Mouse (Mus musculus) embryonic fibroblast, embryonic 13.5 days (primary cell): ENCODE measurements around the gene Atp13a1. TPM values are rescaled to one million over a fixed set of nuclear protein-coding genes. Genes with fewer than 3 reads are reported as not detected.

Experiments used
- H3K27ac ChIP-seq: 2 replicates; pipeline ENCODE4 v1.5.1; 2012; ENCODE audit warnings: low read length, control low read depth, inconsistent platforms; ENCODE audit not compliant: insufficient read depth
- H3K4me1 ChIP-seq: 2 replicates; pipeline ENCODE4 v1.6.1; 2011; ENCODE audit warnings: low read length; ENCODE audit not compliant: control insufficient read depth, insufficient read depth
- H3K4me3 ChIP-seq: 2 replicates; pipeline ENCODE4 v1.5.1; 2011; ENCODE audit warnings: mild to moderate bottlenecking, control low read depth, low read length; ENCODE audit not compliant: insufficient read depth
- CTCF ChIP-seq: IDR thresholded peaks from 2 replicates; pipeline ENCODE4 v1.5.1; 2011; ENCODE audit warnings: mild to moderate bottlenecking, control low read depth, low read length, moderate library complexity, borderline replicate concordance; ENCODE audit not compliant: insufficient read depth
- POLR2A ChIP-seq: IDR thresholded peaks from 2 replicates; pipeline ENCODE4 v1.6.1; 2011; ENCODE audit warnings: low read depth, mild to moderate bottlenecking, control low read depth, low read length, moderate library complexity
- polyA plus RNA-seq: library from polyadenylated mRNA; stranded (reverse); fragments of >200 nt; gene quantifications from 2 replicates; pipeline ENCODE4 v1.2.4, GENCODE M21; 2011; ENCODE audit warnings: low read depth; ENCODE audit not compliant: missing spikeins, insufficient read length

The Atp13a1 gene
- polyA plus RNA-seq, 1 experiment, result 28.0 TPM

DNA sequence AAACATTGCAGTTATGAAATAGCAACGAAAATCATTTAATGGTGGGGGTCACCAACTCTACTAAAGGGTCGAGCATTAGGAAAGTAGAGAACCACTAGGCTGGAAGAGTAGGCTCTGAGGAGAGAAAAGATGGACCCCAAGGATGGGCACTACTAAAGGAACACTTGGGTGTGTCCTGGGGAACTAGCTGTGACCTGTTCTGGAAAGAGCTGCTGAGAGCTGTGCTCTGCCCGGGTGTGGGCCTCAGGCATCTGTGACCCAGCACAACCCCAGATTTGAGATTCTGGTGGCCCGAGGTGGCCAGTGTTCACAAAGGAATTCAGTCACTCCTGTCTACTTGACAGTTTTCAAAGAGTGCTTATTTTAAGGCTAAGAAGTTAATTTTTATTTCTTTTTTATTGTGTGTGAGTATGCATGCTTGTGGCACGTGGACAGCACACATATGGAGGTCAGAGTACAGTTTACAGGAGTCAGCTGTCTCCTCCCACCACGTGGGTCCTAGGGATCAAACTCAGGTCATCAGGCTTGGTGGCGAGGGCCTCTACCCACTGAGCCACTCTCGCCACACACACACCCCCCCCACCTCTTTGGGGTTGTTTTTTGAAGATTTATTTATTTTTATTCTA, 46.2 kb downstream of the Atp13a1 start:
- H3K27ac ChIP-seq, result no peak overlapping the region
- H3K4me1 ChIP-seq, result no peaks in the 10 kb centered on the region
- TF ChIP-seq POLR2A (no peak), CTCF (no peak)
- H3K4me3 ChIP-seq, result no peak overlapping the region

GRCm38 (mm10) chr8:69847167-69848065, 56.5 kb downstream of the Atp13a1 start:
- Histone ChIP-seq H3K4me1 (peaks cover 11% of the 10 kb centered on the region), H3K4me3 (no peak overlapping the region), H3K27ac (peak overlapping the region; percentile 54)
- TF ChIP-seq POLR2A, result no peak
- TF ChIP-seq CTCF, result no peak

- H3K4me3 ChIP-seq, result no peak overlapping the region
- TF ChIP-seq CTCF (no peak), POLR2A (peak; percentile 51)
- H3K27ac ChIP-seq, result peak overlapping the region; percentile 93
- H3K4me1 ChIP-seq, result peaks cover 11% of the 10 kb centered on the region
These were observed 58.0 kb downstream of the Atp13a1 start for GRCm38 (mm10) chr8:69848951-69849350.

GRCm38 (mm10) chr8:69849899-69850298, 58.9 kb downstream of the Atp13a1 start:
- no peak for TF ChIP-seq POLR2A
- no peak for TF ChIP-seq CTCF
- H3K4me3 ChIP-seq, result no peak overlapping the region

DNA sequence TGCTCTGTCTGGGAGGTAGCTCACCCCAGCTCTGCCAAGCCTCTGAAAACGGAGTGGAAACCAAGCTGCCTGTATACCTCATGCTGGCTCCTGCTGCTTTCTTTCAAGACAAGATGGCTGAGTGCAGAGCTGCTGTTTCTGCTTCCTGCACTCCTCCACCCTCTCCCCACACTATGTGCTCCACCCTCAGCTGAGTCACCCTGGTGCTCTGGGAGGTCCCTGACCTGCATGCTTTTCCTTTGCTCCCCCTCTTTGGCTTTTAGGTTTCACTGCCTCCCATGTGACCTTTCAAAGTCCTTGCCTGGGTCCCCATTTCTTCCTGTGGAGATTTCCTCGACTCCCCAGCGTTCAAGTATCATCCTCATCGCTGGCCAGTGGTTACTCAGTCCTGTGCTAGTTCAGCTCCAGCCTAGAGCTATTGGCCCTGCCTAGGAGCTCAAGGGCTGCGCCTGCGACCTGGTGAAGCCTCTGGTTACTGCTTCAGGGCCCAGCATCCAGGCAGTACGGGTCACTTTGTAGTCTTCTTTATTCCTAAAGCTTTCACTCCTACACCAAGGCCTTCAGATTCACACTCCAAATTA, 60.1 kb downstream of the Atp13a1 start:
- Histone ChIP-seq H3K4me3 (no peak overlapping the region), H3K27ac (peak overlapping the region; percentile 1; the same call in 1 of the 2 replicates), H3K4me1 (peaks cover 11% of the 10 kb centered on the region)
- TF ChIP-seq POLR2A (no peak), CTCF (no peak)

More at GRCm38 (mm10) chr8:69849899-69850298, 58.9 kb downstream of the Atp13a1 start:
- peak overlapping the region; percentile 93 for H3K27ac ChIP-seq
- H3K4me1 ChIP-seq, result peaks cover 11% of the 10 kb centered on the region

DNA sequence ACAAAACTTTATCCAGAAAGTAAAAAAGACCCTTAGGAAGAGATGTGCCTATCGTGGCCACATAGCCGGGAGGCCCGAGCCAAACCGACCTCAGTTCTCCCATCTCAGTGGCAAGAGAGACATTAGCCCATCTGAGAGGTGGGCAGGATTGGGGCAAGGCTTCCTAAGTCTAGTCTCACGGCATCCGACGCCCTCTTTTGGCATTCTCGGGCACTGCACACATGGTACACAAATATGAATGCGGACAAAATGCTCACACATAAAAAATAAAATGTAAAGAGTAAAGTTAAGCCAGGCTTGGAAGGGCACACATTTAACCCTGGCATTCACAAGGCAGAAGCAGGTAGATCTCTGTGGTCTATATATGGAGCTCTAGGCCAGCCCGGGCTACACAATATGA, 62.9 kb downstream of the Atp13a1 start:
- H3K27ac ChIP-seq, result no peak overlapping the region
- TF ChIP-seq POLR2A (no peak), CTCF (no peak)
- H3K4me1 ChIP-seq, result peaks cover 3% of the 10 kb centered on the region; the same call in 1 of the 2 replicates

More for the DNA sequence above, 62.9 kb downstream of the Atp13a1 start:
- H3K4me3 ChIP-seq, result no peak overlapping the region

Other genes starting within 250 kb of the Atp13a1 start
- 8.8 and 13.2 TPM in 2 replicates for gene Zfp868, start 165.6 kb upstream of the Atp13a1 start, polyA plus RNA-seq
- gene Zfp964, start 136.7 kb upstream of the Atp13a1 start, polyA plus RNA-seq, result 2.5 and 2.7 TPM in 2 replicates
- gene Zfp869, start 80.4 kb upstream of the Atp13a1 start, polyA plus RNA-seq, result 18.1 and 24.1 TPM in 2 replicates
- 2.8 and 3.0 TPM in 2 replicates for gene Zfp963, start 41.2 kb upstream of the Atp13a1 start, polyA plus RNA-seq
- gene Gm20422, start 16.3 kb upstream of the Atp13a1 start, polyA plus RNA-seq, result 0.90 and 1.3 TPM in 2 replicates
- gene Zfp866, start within 50 bp of the Atp13a1 start, polyA plus RNA-seq, result 22.9 and 31.2 TPM in 2 replicates
- gene Gmip, start 17.5 kb downstream of the Atp13a1 start, polyA plus RNA-seq, result 13.5 and 15.9 TPM in 2 replicates
- gene Lpar2, start 31.3 kb downstream of the Atp13a1 start, polyA plus RNA-seq, result 2.9 and 4.0 TPM in 2 replicates
- 2.5 and 3.6 TPM in 2 replicates for gene Pbx4, start 41.3 kb downstream of the Atp13a1 start, polyA plus RNA-seq
- not detected in 2 replicates for gene Cilp2, start 96.5 kb downstream of the Atp13a1 start, polyA plus RNA-seq
- 0.39 and 0.50 TPM in 2 replicates for gene Tssk6, start 111.0 kb downstream of the Atp13a1 start, polyA plus RNA-seq
- 62.9 and 77.5 TPM in 2 replicates for gene Ndufa13, start 111.4 kb downstream of the Atp13a1 start, polyA plus RNA-seq
- not detected in 2 replicates for gene Yjefn3, start 111.5 kb downstream of the Atp13a1 start, polyA plus RNA-seq
- gene Gatad2a, start 205.2 kb downstream of the Atp13a1 start, polyA plus RNA-seq, result 63.8 and 67.2 TPM in 2 replicates